Mouse (Mus musculus) midbrain, embryonic 16.5 days (tissue): Measurements from ENCODE around the gene Bnc2. TPM values are rescaled to one million over a fixed set of nuclear protein-coding genes. Genes with fewer than 3 reads are reported as not detected.

Source experiments
- ATAC-seq: fragments of 200-750 bp; cut with Nextera tagmentation; 2 replicates; pipeline ENCODE4 v1.8.0; 2017; ENCODE audit warnings: moderate TSS enrichment
- H3K27ac ChIP-seq: fragments of 300-500 bp; sonication (generic); 2 replicates; pipeline ENCODE4 v1.5.1; 2014; ENCODE audit warnings: mild to moderate bottlenecking, low read length, mixed read lengths
- H3K27me3 ChIP-seq: fragments of 300-500 bp; sonication (generic); 2 replicates; pipeline ENCODE4 v1.6.1; 2014; ENCODE audit warnings: low read depth, low read length, mixed read lengths; ENCODE audit not compliant: control insufficient read depth, insufficient read depth
- H3K36me3 ChIP-seq: fragments of 300-500 bp; sonication (generic); 2 replicates; pipeline ENCODE4 v1.6.1; 2014; ENCODE audit warnings: mild to moderate bottlenecking, low read length, moderate library complexity, mixed read lengths; ENCODE audit not compliant: control insufficient read depth, insufficient read depth
- H3K4me1 ChIP-seq: fragments of 300-500 bp; sonication (generic); 2 replicates; pipeline ENCODE4 v1.6.1; 2014; ENCODE audit warnings: mild to moderate bottlenecking, low read length, mixed read lengths; ENCODE audit not compliant: control insufficient read depth, insufficient read depth
- H3K4me2 ChIP-seq: fragments of 300-500 bp; sonication (generic); 2 replicates; pipeline ENCODE4 v1.6.1; 2014; ENCODE audit warnings: mild to moderate bottlenecking, low read length, mixed read lengths
- H3K4me3 ChIP-seq: fragments of 300-500 bp; sonication (generic); 2 replicates; pipeline ENCODE4 v1.5.1; 2014; ENCODE audit warnings: low read depth, mild to moderate bottlenecking, low read length, moderate library complexity, mixed read lengths
- H3K9ac ChIP-seq: fragments of 300-500 bp; sonication (generic); 2 replicates; pipeline ENCODE4 v1.6.1; 2014; ENCODE audit warnings: low read depth, low read length, mixed read lengths
- H3K9me3 ChIP-seq: fragments of 300-500 bp; sonication (generic); replicated peaks from 2 replicates; pipeline ENCODE4 v1.6.1; 2014; ENCODE audit warnings: mild to moderate bottlenecking, low read length, mixed read lengths; ENCODE audit not compliant: control insufficient read depth, poor library complexity, severe bottlenecking
- WGBS: fragments of 180-500 bp; shearing (Covaris S2); extraction: QIAGEN DNeasy Blood & Tissue Kit; methylation state at CpG from one replicate; pipeline ENCODE4 v1.1.7; 2014; 5-methylcytosine and 5-hydroxymethylcytosine counted together
- polyA plus RNA-seq: library from polyadenylated mRNA; unstranded; fragments of >200 nt; fragmentation: Nextera tagmentation; extraction: Ambion mirVana; gene quantifications from 2 replicates; pipeline ENCODE4 v1.2.1, GENCODE M21; 2015

Gene Bnc2
- polyA plus RNA-seq, 1 experiment from 2014 or later, result 20.1 TPM

- Histone ChIP-seq H3K9me3 (no peaks in the 10 kb centered on the region), H3K4me2 (no peak overlapping the region), H3K36me3 (no peaks in the 10 kb centered on the region), H3K27me3 (peaks cover 3% of the 10 kb centered on the region; the same call in 1 of the 2 replicates), H3K4me3 (no peak overlapping the region), H3K27ac (no peak overlapping the region), H3K9ac (no peak overlapping the region), H3K4me1 (no peaks in the 10 kb centered on the region)
- ATAC-seq, result no peak
- 29% methylated on average over 3 of the region's 3 CpGs for whole genome bisulfite sequencing
Observed at GRCm38 (mm10) chr4:84274158-84274557, 400.9 kb downstream of the Bnc2 start.

DNA sequence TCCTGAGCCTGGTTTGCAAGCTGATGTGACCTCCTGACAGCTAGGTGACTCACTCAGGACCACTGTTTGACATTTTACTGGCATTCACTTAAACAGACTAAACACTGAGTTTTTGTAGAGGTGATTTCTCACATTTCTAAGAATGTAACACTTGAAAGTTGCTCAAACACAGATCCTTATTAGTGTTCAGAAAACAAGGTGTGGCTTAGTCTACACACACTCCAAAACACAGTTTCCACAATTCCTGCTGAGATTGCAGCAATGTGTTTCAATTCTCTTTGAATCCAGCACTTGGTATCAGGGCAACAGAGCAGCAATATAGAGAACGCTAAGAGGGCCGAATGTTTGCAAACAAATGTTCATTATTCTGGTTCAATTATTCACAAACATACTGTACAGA is 402.2 kb downstream of the Bnc2 start:
- ATAC-seq, result no peak
- Histone ChIP-seq H3K9me3 (no peaks in the 10 kb centered on the region), H3K27ac (no peak overlapping the region), H3K4me3 (no peak overlapping the region), H3K4me2 (no peak overlapping the region), H3K4me1 (no peaks in the 10 kb centered on the region), H3K27me3 (peaks cover 3% of the 10 kb centered on the region; the same call in 1 of the 2 replicates), H3K9ac (no peak overlapping the region), H3K36me3 (no peaks in the 10 kb centered on the region)
- WGBS, result 79% methylated on average over 2 of the region's 2 CpGs

- H3K9ac ChIP-seq, result no peak overlapping the region
- WGBS, result 73% methylated on average over 6 of the region's 6 CpGs
- H3K27me3 ChIP-seq, result peaks cover 7% of the 10 kb centered on the region
- no peak overlapping the region for H3K27ac ChIP-seq
- H3K4me3 ChIP-seq, result no peak overlapping the region
- no peak for ATAC-seq
- no peaks in the 10 kb centered on the region; the same call in 1 of the 2 replicates for H3K4me1 ChIP-seq
- H3K36me3 ChIP-seq, result no peaks in the 10 kb centered on the region
- H3K4me2 ChIP-seq, result no peak overlapping the region
- no peaks in the 10 kb centered on the region for H3K9me3 ChIP-seq
Observed at GRCm38 (mm10) chr4:84269845-84270244, 405.2 kb downstream of the Bnc2 start.

- H3K4me3 ChIP-seq, result no peak overlapping the region
- no peak overlapping the region for H3K4me2 ChIP-seq
- H3K9me3 ChIP-seq, result no peaks in the 10 kb centered on the region
- WGBS, result 95% methylated on average over 2 of the region's 2 CpGs
- no peak overlapping the region for H3K9ac ChIP-seq
- peaks cover 4% of the 10 kb centered on the region; the same call in 1 of the 2 replicates for H3K27me3 ChIP-seq
- ATAC-seq, result no peak
- H3K36me3 ChIP-seq, result no peaks in the 10 kb centered on the region
- H3K27ac ChIP-seq, result no peak overlapping the region
- H3K4me1 ChIP-seq, result no peaks in the 10 kb centered on the region
Observed at GRCm38 (mm10) chr4:84247356-84247755, 427.7 kb downstream of the Bnc2 start.

DNA sequence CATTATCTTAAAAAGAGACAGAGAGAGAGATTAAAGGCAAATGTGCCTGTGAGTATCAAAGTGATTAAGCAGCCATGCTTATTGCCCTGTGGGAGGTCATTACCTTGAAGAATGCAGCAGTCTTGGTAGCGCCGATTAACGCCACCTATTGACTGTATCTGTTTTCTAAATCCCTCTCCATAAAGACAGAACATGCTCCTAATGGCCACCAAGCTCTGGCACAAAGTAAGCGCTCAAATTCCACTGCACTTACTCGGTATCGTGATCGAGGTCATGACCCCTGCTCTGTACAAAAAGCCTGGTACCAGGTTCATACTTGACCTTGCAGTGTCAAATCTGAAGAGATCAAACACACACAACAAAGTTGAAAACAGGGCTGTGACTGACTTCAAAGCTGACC is 442.7 kb downstream of the Bnc2 start:
- Histone ChIP-seq H3K27ac (no peak overlapping the region), H3K27me3 (no peaks in the 10 kb centered on the region), H3K4me2 (no peak overlapping the region), H3K4me1 (no peaks in the 10 kb centered on the region), H3K36me3 (no peaks in the 10 kb centered on the region), H3K9me3 (no peaks in the 10 kb centered on the region), H3K9ac (no peak overlapping the region), H3K4me3 (no peak overlapping the region)
- no peak for ATAC-seq
- whole genome bisulfite sequencing, result 62% methylated on average over 7 of the region's 7 CpGs

DNA sequence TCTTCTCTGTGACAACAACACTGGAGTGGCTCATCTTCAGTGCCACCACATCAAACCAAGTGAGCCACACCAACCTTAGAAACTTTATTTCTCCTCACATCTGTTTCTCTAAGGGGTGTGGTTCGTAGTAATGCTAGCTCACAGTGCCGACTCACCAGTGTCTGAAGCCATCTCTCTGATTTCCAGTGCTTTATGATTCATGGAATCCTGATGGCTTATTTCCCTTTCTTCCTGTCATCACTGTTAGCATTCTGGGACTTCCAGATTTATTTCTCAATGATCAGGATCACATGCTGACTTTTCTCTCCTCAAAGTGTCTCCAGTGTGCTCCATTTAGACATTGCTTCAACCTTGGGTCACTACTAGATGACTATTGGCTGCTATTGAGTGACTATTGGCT is 443.8 kb downstream of the Bnc2 start:
- no peak overlapping the region for H3K27ac ChIP-seq
- H3K4me3 ChIP-seq, result no peak overlapping the region
- no peaks in the 10 kb centered on the region for H3K27me3 ChIP-seq
- ATAC-seq, result no peak
- no peak overlapping the region for H3K9ac ChIP-seq
- no peaks in the 10 kb centered on the region for H3K36me3 ChIP-seq
- no peaks in the 10 kb centered on the region for H3K9me3 ChIP-seq
- H3K4me1 ChIP-seq, result no peaks in the 10 kb centered on the region
- 87% methylated on average over 2 of the region's 2 CpGs for WGBS
- H3K4me2 ChIP-seq, result no peak overlapping the region

DNA sequence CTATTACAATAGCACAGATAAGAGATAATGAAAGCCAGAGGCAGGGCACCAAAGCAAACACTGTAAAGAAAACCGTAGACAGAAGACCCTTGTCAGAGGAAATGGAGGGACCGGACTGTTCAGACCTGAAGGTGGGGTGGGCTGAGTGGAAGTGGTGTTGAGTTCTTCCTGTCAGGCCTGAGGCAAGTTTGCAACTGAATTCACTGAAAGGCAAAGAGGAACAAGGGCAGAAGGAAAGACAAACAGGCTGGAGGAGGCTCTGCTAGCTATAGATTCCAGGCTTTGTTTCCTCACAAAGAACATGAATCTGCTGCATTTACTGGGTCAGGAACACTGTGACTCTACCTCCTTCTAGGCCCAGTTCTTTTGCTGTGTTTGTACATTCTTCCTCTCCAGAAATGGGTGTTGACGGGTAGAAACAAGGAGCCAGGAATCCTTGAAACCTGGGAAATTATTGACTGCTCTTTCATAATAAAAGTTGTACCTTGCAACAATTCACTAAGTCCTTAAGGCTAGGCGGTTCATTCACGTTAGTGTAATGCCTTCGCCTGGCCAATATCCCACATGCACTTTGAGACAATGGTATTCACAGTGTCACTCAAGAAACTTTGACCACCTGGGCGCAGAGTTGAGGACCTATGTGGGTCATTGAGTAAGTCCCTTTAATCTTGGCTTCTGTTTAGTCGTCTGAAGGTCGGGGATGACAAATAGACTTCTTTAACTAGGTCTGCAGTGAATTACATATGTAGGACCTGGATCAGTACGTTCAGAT is 445.7 kb downstream of the Bnc2 start:
- Histone ChIP-seq H3K4me3 (no peak overlapping the region), H3K4me1 (no peaks in the 10 kb centered on the region), H3K27ac (no peak overlapping the region), H3K36me3 (no peaks in the 10 kb centered on the region), H3K4me2 (no peak overlapping the region), H3K27me3 (no peaks in the 10 kb centered on the region), H3K9me3 (no peaks in the 10 kb centered on the region), H3K9ac (no peak overlapping the region)
- 85% methylated on average over 10 of the region's 10 CpGs for WGBS
- no peak for ATAC-seq

DNA sequence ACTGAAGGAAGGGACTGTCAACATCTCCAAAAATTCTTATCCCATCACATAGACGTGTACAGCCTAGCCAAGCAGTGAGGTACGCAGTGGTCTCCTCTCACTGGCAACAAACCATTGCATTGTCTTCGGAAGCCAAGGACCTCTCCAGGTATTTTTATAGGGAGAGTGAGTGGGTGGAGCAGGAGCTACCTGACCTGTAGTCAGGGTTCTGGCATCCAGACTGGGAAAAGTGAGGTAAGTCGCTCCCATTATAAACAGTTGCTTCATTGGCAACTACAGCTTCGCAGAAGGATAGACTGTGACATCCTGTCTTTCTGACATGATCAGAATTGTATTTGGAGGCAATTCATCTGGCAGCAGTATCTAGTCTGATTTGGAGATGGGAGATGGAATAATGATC is 446.5 kb downstream of the Bnc2 start:
- 95% methylated on average over 5 of the region's 5 CpGs for WGBS
- Histone ChIP-seq H3K4me1 (no peaks in the 10 kb centered on the region), H3K4me2 (no peak overlapping the region), H3K9me3 (no peaks in the 10 kb centered on the region), H3K27me3 (no peaks in the 10 kb centered on the region), H3K4me3 (no peak overlapping the region), H3K36me3 (no peaks in the 10 kb centered on the region), H3K9ac (no peak overlapping the region), H3K27ac (no peak overlapping the region)
- ATAC-seq, result no peak
